Mouse (Mus musculus): Measurements from ENCODE around the gene Ifitm5. TPM values are rescaled to one million over a fixed set of nuclear protein-coding genes. Genes with fewer than 3 reads are reported as not detected.

The Ifitm5 gene
- total RNA-seq, 2 experiments from 2014 or later: not detected

- no peak for DNase-seq (ENCODE audit: low spot score in 2 of 2)
Measured at GRCm38 (mm10) chr7:140962733-140963132, 12.6 kb upstream of the Ifitm5 start.

- DNase-seq (ENCODE audit: low spot score in 2 of 2): no peak
Measured at GRCm38 (mm10) chr7:140961416-140961815, 11.3 kb upstream of the Ifitm5 start.

- DNase-seq (ENCODE audit: low spot score in 2 of 2): no peak
Measured at GRCm38 (mm10) chr7:140960026-140960425, 9.9 kb upstream of the Ifitm5 start.

GRCm38 (mm10) chr7:140959181-140959901 is 9.2 kb upstream of the Ifitm5 start:
- peak in 1 of 2 experiments; percentile 15 for DNase-seq (ENCODE audit: low spot score in 2 of 2)

- DNase-seq (ENCODE audit: low spot score in 2 of 2): no peak
Measured at GRCm38 (mm10) chr7:140956556-140956869, 6.4 kb upstream of the Ifitm5 start.

GRCm38 (mm10) chr7:140955758-140956555 is 5.9 kb upstream of the Ifitm5 start, which contains the start of the genes Gm45717 and Ifitm2:
Gene Gm45717, minus strand, starts transcription at chr7:140955937.
Gene Ifitm2, minus strand, starts transcription at chr7:140955987.
- no peak for DNase-seq (ENCODE audit: low spot score in 2 of 2)

- DNase-seq (ENCODE audit: low spot score in 2 of 2): no peak
Measured at GRCm38 (mm10) chr7:140955342-140955741, 5.3 kb upstream of the Ifitm5 start.

- DNase-seq (ENCODE audit: low spot score in 2 of 2): no peak
Measured at GRCm38 (mm10) chr7:140954733-140955071, 4.6 kb upstream of the Ifitm5 start.

GRCm38 (mm10) chr7:140953800-140954732 is 4.0 kb upstream of the Ifitm5 start:
- no peak for DNase-seq (ENCODE audit: low spot score in 2 of 2)

- DNase-seq (ENCODE audit: low spot score in 2 of 2): no peak
Measured at GRCm38 (mm10) chr7:140953133-140953532, 3.0 kb upstream of the Ifitm5 start.

- no peak for DNase-seq (ENCODE audit: low spot score in 2 of 2)
Measured at GRCm38 (mm10) chr7:140952441-140952840, 2.4 kb upstream of the Ifitm5 start.

- DNase-seq (ENCODE audit: low spot score in 2 of 2): no peak
Measured at GRCm38 (mm10) chr7:140951765-140952164, 1.7 kb upstream of the Ifitm5 start.

- no peak for DNase-seq (ENCODE audit: low spot score in 2 of 2)
Measured at GRCm38 (mm10) chr7:140951051-140951450, 960 bp upstream of the Ifitm5 start.

- DNase-seq (ENCODE audit: low spot score in 2 of 2): no peak
Measured at GRCm38 (mm10) chr7:140949255-140949654, 836 bp downstream of the Ifitm5 start.

GRCm38 (mm10) chr7:140948161-140948560 is 1.9 kb downstream of the Ifitm5 start:
- DNase-seq (ENCODE audit: low spot score in 2 of 2): no peak

GRCm38 (mm10) chr7:140946980-140947379 is 3.1 kb downstream of the Ifitm5 start:
- no peak for DNase-seq (ENCODE audit: low spot score in 2 of 2)

- no peak for DNase-seq (ENCODE audit: low spot score in 2 of 2)
Measured at GRCm38 (mm10) chr7:140946311-140946710, 3.8 kb downstream of the Ifitm5 start.

GRCm38 (mm10) chr7:140945247-140945646 is 4.8 kb downstream of the Ifitm5 start:
- no peak for DNase-seq (ENCODE audit: low spot score in 2 of 2)

GRCm38 (mm10) chr7:140944236-140944635 is 5.9 kb downstream of the Ifitm5 start:
- no peak for DNase-seq (ENCODE audit: low spot score in 2 of 2)

GRCm38 (mm10) chr7:140943356-140943755 is 6.7 kb downstream of the Ifitm5 start:
- no peak for DNase-seq (ENCODE audit: low spot score in 2 of 2)

- DNase-seq (ENCODE audit: low spot score in 2 of 2): no peak
Measured at GRCm38 (mm10) chr7:140942811-140943210, 7.3 kb downstream of the Ifitm5 start.
